Mouse (Mus musculus) thymus, postnatal 25 days (tissue): ENCODE results near the gene Tmem220.

ENCODE experiments used
- DNase-seq: peaks from one replicate; pipeline ENCODE4 v3.0.0; 2022

Gene Tmem220

DNA sequence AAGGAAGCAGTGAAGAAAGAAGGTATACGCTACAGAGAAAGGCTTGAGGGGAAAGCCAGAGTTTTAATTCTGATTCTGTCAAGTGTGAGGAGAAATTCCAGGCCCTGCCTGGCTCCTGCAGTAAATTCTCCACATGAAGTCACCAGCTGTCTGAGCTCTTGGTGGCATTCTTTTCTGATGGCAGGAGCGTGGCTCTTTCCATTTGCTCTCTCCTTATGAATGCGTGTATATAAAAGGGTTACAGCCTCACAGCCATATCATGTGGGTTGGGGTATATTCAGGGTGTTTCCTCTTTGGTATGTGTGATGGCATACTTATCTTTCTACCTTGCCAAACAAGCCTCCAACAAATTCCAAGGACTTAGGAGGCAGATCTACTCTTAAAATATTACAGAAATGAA lies 37.8 kb downstream of the Tmem220 start:
- no peak for DNase-seq

DNA sequence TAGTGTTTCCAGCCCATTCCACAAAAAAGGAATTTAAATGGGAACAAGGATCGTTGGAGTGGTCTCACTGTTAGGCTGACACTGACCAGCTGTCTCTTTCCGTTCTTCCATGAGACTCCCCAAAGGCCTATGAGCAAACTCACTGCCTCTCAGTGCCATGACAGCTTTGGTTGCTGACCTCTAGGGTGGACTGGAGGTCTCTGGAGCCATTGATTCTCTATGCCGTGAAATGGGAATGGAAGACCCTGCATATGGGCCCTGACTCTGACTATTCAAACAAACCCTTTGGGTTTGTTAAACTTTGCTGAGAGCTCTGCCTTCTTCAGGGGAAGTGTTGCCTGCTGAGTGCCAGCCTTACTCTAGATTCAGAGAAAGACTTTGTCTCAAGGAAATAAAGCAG lies 42.8 kb downstream of the Tmem220 start:
- DNase-seq: no peak

- DNase-seq: no peak
These were observed 47.7 kb downstream of the Tmem220 start for GRCm38 (mm10) chr11:67072615-67073130.

DNA sequence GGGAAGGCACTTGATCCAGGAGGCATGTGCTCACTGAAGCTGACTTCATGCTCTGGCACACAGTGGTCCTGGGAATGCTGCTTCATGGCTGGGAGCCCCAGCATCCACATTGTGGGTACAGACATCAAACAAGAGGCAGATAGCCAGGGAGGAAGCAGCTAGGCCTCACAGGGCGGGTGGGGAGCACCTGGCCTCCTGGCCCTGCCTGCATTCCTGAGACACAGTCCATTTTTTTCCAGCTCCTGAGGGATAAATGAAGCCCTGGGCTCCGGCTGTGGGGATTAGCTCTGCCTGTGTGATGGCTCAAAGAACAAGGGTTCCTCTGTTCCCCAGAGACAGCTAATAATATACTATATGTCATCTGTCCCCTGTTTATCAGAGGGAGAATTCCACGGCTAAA lies 50.1 kb downstream of the Tmem220 start:
- no peak for DNase-seq

DNA sequence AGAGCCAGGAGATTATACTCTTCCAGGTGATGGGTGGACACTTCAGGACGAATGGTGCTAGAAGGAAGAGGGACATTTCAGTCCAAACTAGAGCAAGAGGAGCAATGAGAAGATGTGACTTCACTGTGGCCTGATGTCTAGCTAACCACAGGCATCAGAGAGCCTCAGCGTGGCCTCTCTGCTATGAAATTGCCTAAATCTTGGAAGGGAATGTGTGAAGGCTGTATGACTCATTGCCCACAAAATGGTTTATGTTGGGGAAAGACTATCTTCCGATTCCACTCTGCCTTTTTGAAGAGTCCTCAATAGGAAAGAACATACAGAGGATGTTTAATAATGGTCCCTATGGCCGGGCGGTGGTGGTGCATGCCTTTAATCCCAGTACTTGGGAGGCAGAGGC lies 51.8 kb downstream of the Tmem220 start:
- DNase-seq: no peak

DNA sequence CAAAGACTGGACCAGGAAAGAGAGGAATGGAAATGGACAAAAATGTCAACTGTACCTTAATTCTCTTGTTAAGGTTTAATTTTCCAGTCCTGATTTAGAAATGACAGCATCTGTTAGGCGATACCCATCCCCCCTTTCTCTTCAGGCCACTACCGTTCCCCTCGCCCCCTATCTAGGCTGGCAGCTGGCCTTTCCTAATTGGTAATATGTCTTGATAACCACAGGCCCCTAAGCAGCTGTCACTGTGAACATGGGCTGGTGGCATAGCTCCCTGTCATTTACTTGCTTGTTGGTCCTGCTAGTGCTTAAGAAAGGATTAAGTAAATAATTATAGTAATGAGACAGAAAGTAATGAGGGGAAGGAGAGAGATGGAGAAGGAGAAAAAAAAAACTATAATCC lies 52.5 kb downstream of the Tmem220 start:
- DNase-seq: no peak

DNA sequence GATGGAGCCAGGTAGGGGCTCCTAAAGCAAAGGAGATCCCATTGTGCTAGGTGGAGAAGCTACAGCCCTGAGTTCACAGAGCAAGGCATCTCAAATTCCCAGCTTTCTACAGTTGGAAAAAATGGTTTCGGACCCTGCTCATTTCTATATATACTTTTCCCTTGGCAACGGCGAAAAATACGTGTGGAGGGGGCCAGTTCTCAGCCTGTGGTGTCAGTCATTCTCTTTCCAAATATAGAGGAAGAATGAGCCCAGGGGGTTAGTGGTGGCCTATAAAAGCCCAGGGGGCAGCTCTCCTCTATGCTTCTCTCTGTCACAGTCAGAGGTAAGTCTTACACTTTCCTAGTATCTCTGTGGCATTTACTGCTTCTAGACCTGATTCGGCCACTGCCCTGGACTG lies 53.0 kb downstream of the Tmem220 start, which contains the start of gene Myh3:
TSS of gene Myh3 (plus strand) at position 301 of the 400 bp plus-strand sequence.
- DNase-seq: no peak

DNA sequence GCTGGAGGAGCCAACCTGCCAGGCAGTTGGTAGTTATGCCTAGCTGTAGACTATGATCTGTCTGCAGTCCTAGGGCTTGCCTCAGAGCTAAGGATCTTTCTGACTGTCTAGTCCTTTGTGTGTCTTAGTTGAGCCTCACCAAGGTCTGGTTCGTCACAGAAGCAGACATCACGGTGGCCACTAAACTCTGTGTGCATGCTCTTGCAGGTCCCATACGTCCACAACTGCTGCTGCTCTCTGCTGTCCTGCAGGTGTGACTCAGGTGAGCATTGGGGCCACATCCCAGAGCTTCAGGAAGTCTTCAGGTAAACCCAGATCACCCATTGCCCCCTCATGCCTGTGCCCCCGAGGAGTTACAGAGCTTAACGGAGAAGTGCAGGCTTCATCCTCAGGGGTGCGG lies 53.9 kb downstream of the Tmem220 start:
- DNase-seq: no peak

DNA sequence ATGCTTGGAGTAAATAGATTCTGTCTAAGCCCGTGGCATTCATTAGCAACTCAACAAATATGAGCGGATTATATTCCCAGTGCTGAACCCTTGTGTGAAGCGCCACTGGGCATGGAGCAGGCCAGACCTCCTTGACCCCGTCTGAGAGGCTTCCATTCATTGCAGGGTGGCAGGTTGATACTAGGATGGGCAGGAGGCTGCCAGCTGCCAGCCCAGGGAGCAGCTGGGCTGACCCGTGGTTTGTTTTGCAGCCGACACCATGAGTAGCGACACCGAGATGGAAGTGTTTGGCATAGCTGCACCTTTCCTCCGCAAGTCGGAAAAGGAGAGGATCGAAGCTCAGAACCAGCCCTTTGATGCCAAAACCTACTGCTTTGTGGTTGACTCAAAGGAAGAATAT lies 54.8 kb downstream of the Tmem220 start:
- no peak for DNase-seq

DNA sequence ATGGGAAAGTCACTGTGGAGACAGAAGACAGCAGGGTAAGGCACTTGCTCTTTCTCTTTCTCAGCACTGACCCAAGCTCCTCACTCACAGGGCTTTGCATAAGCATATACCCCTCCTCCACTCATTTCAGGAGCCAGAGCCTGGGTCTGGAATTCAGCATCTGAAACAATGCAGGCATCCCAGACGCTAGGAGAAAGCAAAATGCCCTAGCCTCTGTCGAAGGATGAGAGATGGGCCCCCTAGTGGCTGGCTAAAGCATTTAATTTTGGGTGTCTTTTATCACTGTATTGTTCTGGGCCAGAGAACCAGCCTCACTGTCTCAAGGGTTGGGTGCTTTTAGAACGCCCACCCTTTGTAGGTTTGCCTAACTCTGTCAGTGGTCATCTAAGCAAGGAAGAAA lies 55.2 kb downstream of the Tmem220 start:
- DNase-seq: peak; percentile 37

- no peak for DNase-seq
These were observed 56.2 kb downstream of the Tmem220 start for GRCm38 (mm10) chr11:67081125-67081649.

- no peak for DNase-seq
These were observed 57.2 kb downstream of the Tmem220 start for GRCm38 (mm10) chr11:67082188-67082587.

DNA sequence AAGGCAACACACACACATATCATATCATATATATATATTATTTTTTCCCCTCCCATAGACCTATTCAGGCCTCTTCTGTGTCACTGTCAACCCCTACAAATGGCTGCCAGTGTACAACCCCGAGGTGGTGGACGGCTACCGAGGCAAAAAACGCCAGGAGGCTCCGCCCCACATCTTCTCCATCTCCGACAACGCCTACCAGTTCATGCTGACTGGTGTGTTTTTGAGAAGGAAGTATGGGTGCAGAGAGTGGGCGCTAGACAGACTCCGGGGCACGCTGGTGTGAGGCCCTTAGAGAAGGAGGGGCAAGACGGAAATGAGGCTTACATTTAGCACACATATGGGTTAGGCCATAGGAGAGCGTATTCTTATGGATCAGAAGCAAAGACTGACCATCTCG lies 57.8 kb downstream of the Tmem220 start:
- DNase-seq: no peak

- DNase-seq: no peak
These were observed 58.3 kb downstream of the Tmem220 start for GRCm38 (mm10) chr11:67083239-67083638.

DNA sequence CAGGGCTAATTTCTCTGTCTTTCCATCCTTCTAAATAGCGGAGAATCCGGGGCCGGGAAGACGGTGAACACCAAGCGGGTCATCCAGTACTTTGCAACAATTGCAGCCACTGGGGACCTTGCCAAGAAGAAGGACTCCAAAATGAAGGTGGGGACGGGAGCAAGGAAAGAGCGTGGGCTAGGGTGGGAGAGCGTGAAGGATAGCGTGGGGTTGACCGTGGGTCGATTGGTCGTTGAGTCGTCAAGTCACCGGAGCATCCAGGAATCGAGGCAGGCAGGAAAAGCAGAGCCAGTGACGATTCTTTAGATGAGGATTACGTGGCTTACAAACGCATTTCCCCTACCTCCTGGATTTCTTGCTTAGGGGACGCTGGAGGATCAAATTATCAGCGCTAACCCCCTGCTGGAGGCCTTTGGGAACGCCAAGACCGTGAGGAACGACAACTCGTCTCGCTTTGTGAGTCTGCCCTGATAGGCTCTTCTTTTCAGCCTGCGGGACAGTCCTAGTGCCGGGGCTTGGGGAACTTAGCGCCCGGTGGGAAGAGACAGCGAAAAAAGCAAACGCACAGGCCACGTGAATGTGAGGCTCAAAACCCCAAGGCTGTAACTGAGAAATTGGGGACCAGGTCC lies 58.9 kb downstream of the Tmem220 start:
- no peak for DNase-seq
